Mouse (Mus musculus): ENCODE results near the gene Adck1. TPM values are rescaled to one million over a fixed set of nuclear protein-coding genes. Genes with fewer than 3 reads are reported as not detected.

Gene Adck1
- total and polyA plus RNA-seq, 3 experiments, result 26.8 to 33.3 (median 29.4) TPM

DNA sequence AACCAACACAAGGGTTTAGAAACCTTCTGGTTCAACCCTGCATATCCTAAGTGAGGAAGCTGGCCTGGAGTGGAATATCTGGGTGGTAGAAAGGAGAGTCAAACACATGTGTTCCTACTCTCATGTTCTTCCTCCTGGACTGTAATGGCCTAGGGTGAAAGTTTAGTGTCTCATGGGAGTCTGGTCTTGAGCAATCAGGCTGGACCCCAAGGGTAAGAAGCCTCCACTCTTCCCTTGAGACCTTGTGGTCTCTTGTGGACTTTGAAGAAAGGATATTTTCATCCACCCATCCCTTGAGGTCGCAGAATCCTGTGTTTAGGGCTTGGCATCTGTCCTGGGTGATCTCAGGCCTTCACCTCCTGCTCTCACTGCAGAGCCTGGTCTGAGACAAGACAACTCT, 52.9 kb downstream of the Adck1 start:
- H3K79me2 ChIP-seq (replicated peaks; ENCODE audit: control insufficient read depth, extremely low read depth, insufficient read depth, poor library complexity, severe bottlenecking), result no peaks in the 10 kb centered on the region
- H3K4me2 ChIP-seq (ENCODE audit: insufficient read depth, low read depth, poor library complexity, severe bottlenecking), result no peak overlapping the region
- no peak for DNase-seq (ENCODE audit: extremely low read depth)
- no peak for TF ChIP-seq MEF2A (IDR thresholded peaks at IDR 0.05; ENCODE audit: borderline replicate concordance, low read depth, low read length)
- no peak for TF ChIP-seq GABPA (IDR thresholded peaks at IDR 0.05; ENCODE audit: insufficient replicate concordance, low read depth, low read length)
- no peak for TF ChIP-seq JUN (IDR thresholded peaks at IDR 0.05; ENCODE audit: insufficient read depth, low read depth, low read length)
- TF ChIP-seq CHD2 (IDR thresholded peaks at IDR 0.05; ENCODE audit: low read length), result no peak
- TF ChIP-seq MXI1 (IDR thresholded peaks at IDR 0.05; ENCODE audit: low read depth, low read length), result no peak
- TF ChIP-seq CTCF (conservative IDR thresholded peaks at IDR 0.05 in 1 of 2, IDR thresholded peaks at IDR 0.05 in 1 of 2; ENCODE audit: low read depth in 2 of 2, low read length in 2 of 2), result no peak
- no peak for TF ChIP-seq HCFC1 (IDR thresholded peaks at IDR 0.05; ENCODE audit: low read depth, low read length)
- TF ChIP-seq USF1 (IDR thresholded peaks at IDR 0.05; ENCODE audit: low read depth, low read length), result no peak
- no peak for TF ChIP-seq BHLHE40 (IDR thresholded peaks at IDR 0.05; ENCODE audit: low read depth, low read length)
- no peak for TF ChIP-seq TBP (conservative IDR thresholded peaks at IDR 0.05; ENCODE audit: low read depth, low read length)
- TF ChIP-seq E2F4 (IDR thresholded peaks at IDR 0.05; ENCODE audit: insufficient replicate concordance, low read depth, low read length), result no peak
- TF ChIP-seq NELFE (IDR thresholded peaks at IDR 0.05; ENCODE audit: low read depth, low read length), result no peak
- in situ Hi-C loops (cut with MboI; ENCODE audit: low pct_ligation_motif_present, low pct_unique_long_range_greater_than_20kb, low sequenced_read_pairs) (loop anchor here (25.0 kb wide), 1 partner anchor 699 kb away; no protein-coding TSS in a partner anchor), dilution Hi-C loops (cut with MboI; ENCODE audit: extremely low pct_ligation_motif_present, extremely low pct_unique_long_range_greater_than_20kb, low sequenced_read_pairs) (no loop called here)
- no peak overlapping the region for H3K4me3 ChIP-seq (replicated peaks in 1 of 3; ENCODE audit: low read depth in 2 of 3, low read length in 2 of 3, poor library complexity in 1 of 3)
- H3K36me3 ChIP-seq (replicated peaks in 1 of 2; ENCODE audit: control insufficient read depth in 1 of 2, insufficient read depth in 1 of 2, low read length in 1 of 2), result peaks cover 2 to 80% of the 10 kb centered on the region in 2 experiments
- H3K27ac ChIP-seq (ENCODE audit: insufficient read depth, low read depth), result no peak overlapping the region
- no peaks in the 10 kb centered on the region for H3K9me3 ChIP-seq (replicated peaks; ENCODE audit: low read length)
- H3K4me1 ChIP-seq (ENCODE audit: control insufficient read depth in 1 of 2, insufficient read depth in 2 of 2), result peaks cover 0 to 13% of the 10 kb centered on the region in 2 experiments; a peak in 2 of 4 replicates
- H3K27me3 ChIP-seq (replicated peaks), result no peaks in the 10 kb centered on the region
- H3K9ac ChIP-seq (ENCODE audit: insufficient read depth, low read depth), result no peak overlapping the region

DNA sequence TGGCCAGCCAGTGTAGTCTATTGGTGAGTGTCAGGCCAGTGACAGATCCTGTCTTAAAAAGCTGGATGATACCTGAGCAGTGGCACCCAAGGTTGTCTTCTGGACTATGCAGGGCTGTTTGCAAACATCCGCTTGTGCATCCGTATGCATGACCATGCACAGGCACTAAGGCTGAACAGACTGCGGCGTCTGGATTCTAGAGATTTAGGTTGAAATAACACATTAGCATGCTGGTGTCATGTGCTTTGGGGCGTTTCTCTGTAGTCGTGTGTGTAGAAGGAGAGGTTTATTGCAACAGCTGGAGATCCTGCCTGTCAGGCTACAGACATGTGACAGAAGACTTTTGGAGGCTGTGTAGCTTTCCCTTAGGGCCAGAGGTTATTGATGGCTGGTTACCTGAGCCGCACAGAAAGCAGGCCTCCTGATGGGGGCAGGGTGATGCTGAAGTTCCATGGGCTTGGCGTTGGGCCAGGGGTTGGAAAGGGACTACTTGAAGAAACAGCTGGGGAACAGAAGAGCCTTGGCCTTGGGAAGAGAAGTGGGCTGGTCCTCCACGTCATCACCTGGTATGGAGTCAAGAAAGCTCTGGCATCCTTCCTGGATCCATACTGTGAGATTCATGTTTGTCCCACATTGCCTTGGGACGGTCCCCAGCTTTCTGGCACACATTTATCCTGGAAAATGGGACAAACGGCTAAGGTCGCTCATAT, 59.7 kb downstream of the Adck1 start:
- Histone ChIP-seq H3K79me2 (replicated peaks; ENCODE audit: control insufficient read depth, extremely low read depth, insufficient read depth, poor library complexity, severe bottlenecking) (no peaks in the 10 kb centered on the region), H3K27ac (ENCODE audit: insufficient read depth, low read depth) (no peak overlapping the region), H3K4me3 (replicated peaks in 1 of 3; ENCODE audit: low read depth in 2 of 3, low read length in 2 of 3, poor library complexity in 1 of 3) (no peak overlapping the region), H3K4me2 (ENCODE audit: insufficient read depth, low read depth, poor library complexity, severe bottlenecking) (no peak overlapping the region), H3K9me3 (replicated peaks; ENCODE audit: low read length) (no peaks in the 10 kb centered on the region), H3K27me3 (replicated peaks) (no peaks in the 10 kb centered on the region), H3K4me1 (ENCODE audit: control insufficient read depth in 1 of 2, insufficient read depth in 2 of 2) (0 out of 4 replicates have a peak, but pooled peaks cover 0 to 4% of the 10 kb centered on the region in 2 experiments), H3K9ac (ENCODE audit: insufficient read depth, low read depth) (no peak overlapping the region), H3K36me3 (replicated peaks in 1 of 2; ENCODE audit: control insufficient read depth in 1 of 2, insufficient read depth in 1 of 2, low read length in 1 of 2) (peaks cover 2 to 78% of the 10 kb centered on the region in 2 experiments)
- dilution Hi-C loops (cut with MboI; ENCODE audit: extremely low pct_ligation_motif_present, extremely low pct_unique_long_range_greater_than_20kb, low sequenced_read_pairs) (no loop called here), in situ Hi-C loops (cut with MboI; ENCODE audit: low pct_ligation_motif_present, low pct_unique_long_range_greater_than_20kb, low sequenced_read_pairs) (loop anchor here (25.0 kb wide), 1 partner anchor 692 kb away; no protein-coding TSS in a partner anchor)
- DNase-seq (ENCODE audit: extremely low read depth), result no peak
- TF ChIP-seq UBTF (IDR thresholded peaks at IDR 0.05; ENCODE audit: low read depth, low read length) (no peak), PAX5 (IDR thresholded peaks at IDR 0.05; ENCODE audit: low read length) (no peak), TCF12 (IDR thresholded peaks at IDR 0.05; ENCODE audit: low read depth, low read length) (no peak)

Measured in CH12.LX (cell line).